Mouse (Mus musculus) hindbrain, embryonic 12.5 days (tissue): ENCODE results near the gene Gpat3. TPM values are rescaled to one million over a fixed set of nuclear protein-coding genes. Genes with fewer than 3 reads are reported as not detected.

Experiments
- ATAC-seq: fragments of 200-750 bp; cut with Nextera tagmentation; 2 replicates; pipeline ENCODE4 v1.8.0; 2017; ENCODE audit warnings: moderate TSS enrichment; ENCODE audit not compliant: low FRiP score
- H3K27ac ChIP-seq: fragments of 300-500 bp; sonication (generic); 2 replicates; pipeline ENCODE4 v1.5.1; 2016; ENCODE audit warnings: mild to moderate bottlenecking
- H3K27me3 ChIP-seq: fragments of 300-500 bp; sonication (generic); 2 replicates; pipeline ENCODE4 v1.6.1; 2016; ENCODE audit warnings: mild to moderate bottlenecking
- H3K36me3 ChIP-seq: fragments of 300-500 bp; sonication (generic); 2 replicates; pipeline ENCODE4 v1.6.1; 2016; ENCODE audit warnings: mild to moderate bottlenecking
- H3K4me1 ChIP-seq: fragments of 300-500 bp; sonication (generic); 2 replicates; pipeline ENCODE4 v1.6.1; 2016
- H3K4me2 ChIP-seq: fragments of 300-500 bp; sonication (generic); replicated peaks from 2 replicates; pipeline ENCODE4 v1.6.1; 2016; ENCODE audit warnings: mild to moderate bottlenecking
- H3K4me3 ChIP-seq: fragments of 300-500 bp; sonication (generic); 2 replicates; pipeline ENCODE4 v1.5.1; 2016; ENCODE audit warnings: mild to moderate bottlenecking
- H3K9ac ChIP-seq: fragments of 300-500 bp; sonication (generic); 2 replicates; pipeline ENCODE4 v1.6.1; 2016; ENCODE audit warnings: mild to moderate bottlenecking, moderate library complexity
- H3K9me3 ChIP-seq: fragments of 300-500 bp; sonication (generic); replicated peaks from 2 replicates; pipeline ENCODE4 v1.6.1; 2016; ENCODE audit warnings: mild to moderate bottlenecking
- WGBS: fragments of 180-500 bp; shearing (Covaris S2); methylation state at CpG from one replicate; pipeline ENCODE4 v1.1.7; 2016; 5-methylcytosine and 5-hydroxymethylcytosine counted together
- polyA plus RNA-seq: library from polyadenylated mRNA; unstranded; fragments of >200 nt; fragmentation: Nextera tagmentation; extraction: Ambion mirVana; gene quantifications from 2 replicates; pipeline ENCODE4 v1.2.1, GENCODE M21; 2016

Gpat3 gene
- polyA plus RNA-seq, 1 experiment from 2014 or later, result 0.74 TPM

- ATAC-seq, result no peak
- H3K27ac ChIP-seq, result no peak overlapping the region
- no peaks in the 10 kb centered on the region for H3K9me3 ChIP-seq
- no peak overlapping the region for H3K9ac ChIP-seq
- no peaks in the 10 kb centered on the region; the same call in 1 of the 2 replicates for H3K27me3 ChIP-seq
- H3K4me3 ChIP-seq, result no peak overlapping the region
- no peaks in the 10 kb centered on the region for H3K36me3 ChIP-seq
- 79% methylated on average over 10 of the region's 10 CpGs for WGBS
- peaks cover 6% of the 10 kb centered on the region; the same call in 1 of the 2 replicates for H3K4me1 ChIP-seq
- no peak overlapping the region for H3K4me2 ChIP-seq
These were observed 99.8 kb downstream of the Gpat3 start for GRCm38 (mm10) chr5:100945336-100945735.

Other genes starting within 250 kb of the Gpat3 start
- 44.6 and 46.8 TPM in 2 replicates for gene Coq2, start 170.6 kb upstream of the Gpat3 start, polyA plus RNA-seq
- 1.6 and 2.6 TPM in 2 replicates for gene Hpse, start 126.0 kb upstream of the Gpat3 start, polyA plus RNA-seq
- gene Helq, start 47.1 kb upstream of the Gpat3 start, polyA plus RNA-seq, result 25.3 and 28.1 TPM in 2 replicates
- gene Mrps18c, start 47.1 kb upstream of the Gpat3 start, polyA plus RNA-seq, result 138 and 155 TPM in 2 replicates
- 21.6 and 23.4 TPM in 2 replicates for gene Abraxas1, start 24.7 kb upstream of the Gpat3 start, polyA plus RNA-seq